Mouse (Mus musculus) embryonic facial prominence, embryonic 11.5 days (tissue): ENCODE measurements around the gene Scpep1. TPM values are rescaled to one million over a fixed set of nuclear protein-coding genes. Genes with fewer than 3 reads are reported as not detected.

ENCODE experiments used
- ATAC-seq: fragments of 200-750 bp; cut with Nextera tagmentation; replicated peaks from 2 replicates; pipeline ENCODE4 v1.8.0; 2017; ENCODE audit warnings: low read depth; ENCODE audit not compliant: insufficient number of reproducible peaks, low FRiP score, low TSS enrichment
- DNase-seq: peaks from one replicate; pipeline ENCODE4 v3.0.0-alpha.2; 2015; ENCODE audit warnings: low spot score
- H3K27ac ChIP-seq: fragments of 300-500 bp; sonication (generic); replicated peaks from 2 replicates; pipeline ENCODE4 v1.5.1; 2014; ENCODE audit warnings: mild to moderate bottlenecking, low read depth, low read length, control low read depth
- H3K27me3 ChIP-seq: fragments of 300-500 bp; sonication (generic); 2 replicates; pipeline ENCODE4 v1.6.1; 2014; ENCODE audit warnings: mild to moderate bottlenecking, low read length, moderate library complexity, mixed read lengths; ENCODE audit not compliant: control insufficient read depth, insufficient read depth
- H3K36me3 ChIP-seq: fragments of 300-500 bp; sonication (generic); replicated peaks from 2 replicates; pipeline ENCODE4 v1.6.1; 2014; ENCODE audit warnings: low read depth, mild to moderate bottlenecking, low read length, moderate library complexity, mixed read lengths; ENCODE audit not compliant: control insufficient read depth, insufficient read depth
- H3K4me1 ChIP-seq: fragments of 300-500 bp; sonication (generic); 2 replicates; pipeline ENCODE4 v1.6.1; 2014; ENCODE audit warnings: low read length, mixed read lengths; ENCODE audit not compliant: control insufficient read depth, insufficient read depth
- H3K4me2 ChIP-seq: fragments of 300-500 bp; sonication (generic); 2 replicates; pipeline ENCODE4 v1.6.1; 2014; ENCODE audit warnings: low read depth, mild to moderate bottlenecking, control low read depth, low read length, moderate library complexity
- H3K4me3 ChIP-seq: fragments of 300-500 bp; sonication (generic); 2 replicates; pipeline ENCODE4 v1.5.1; 2014; ENCODE audit warnings: low read depth, low read length, control low read depth
- H3K9ac ChIP-seq: fragments of 300-500 bp; sonication (generic); replicated peaks from 2 replicates; pipeline ENCODE4 v1.6.1; 2014; ENCODE audit warnings: mild to moderate bottlenecking, control low read depth, low read length
- H3K9me3 ChIP-seq: fragments of 300-500 bp; sonication (generic); replicated peaks from 2 replicates; pipeline ENCODE4 v1.6.1; 2016; ENCODE audit warnings: mild to moderate bottlenecking, low read length, inconsistent platforms, mixed read lengths; ENCODE audit not compliant: control insufficient read depth
- WGBS: fragments of 180-500 bp; shearing (Covaris S2); extraction: QIAGEN DNeasy Blood & Tissue Kit; methylation state at CpG from one replicate; pipeline ENCODE4 v1.1.7; 2014; 5-methylcytosine and 5-hydroxymethylcytosine counted together
- polyA plus RNA-seq: library from polyadenylated mRNA; unstranded; fragments of >200 nt; fragmentation: Nextera tagmentation; extraction: Ambion mirVana; gene quantifications from 2 replicates; pipeline ENCODE4 v1.2.1, GENCODE M21; 2014

Scpep1 gene
- 81.7 and 84.3 TPM in 2 replicates for polyA plus RNA-seq

GRCm38 (mm10) chr11:88955217-88955969, at the start of gene Scpep1:
TSS of gene Scpep1 (minus strand) at chr11:88955465.
- WGBS, result 4% methylated on average over 34 of the region's 34 CpGs
- H3K4me2 ChIP-seq, result peak within 1 kb of the TSS; percentile 32
- DNase-seq (peak; percentile 98), ATAC-seq (peak; percentile 92)
- H3K4me1 ChIP-seq, result no peaks in the 10 kb centered on the region
- no peaks in the 10 kb centered on the region for H3K36me3 ChIP-seq
- H3K27ac ChIP-seq, result 0 out of 2 replicates have a peak within 1 kb of the TSS, but pooled peaks have one; percentile 22
- H3K27me3 ChIP-seq, result no peaks in the 10 kb centered on the region
- peak within 1 kb of the TSS; percentile 43 for H3K4me3 ChIP-seq
- no peaks in the 10 kb centered on the region for H3K9me3 ChIP-seq
- peak within 1 kb of the TSS; percentile 58 for H3K9ac ChIP-seq

- ATAC-seq, result no peak
- H3K4me3 ChIP-seq, result no peak overlapping the region
- H3K27ac ChIP-seq, result no peak overlapping the region
- peaks cover 13% of the 10 kb centered on the region for H3K27me3 ChIP-seq
- WGBS, result 73% methylated on average over 4 of the region's 4 CpGs
- H3K4me1 ChIP-seq, result no peaks in the 10 kb centered on the region
- DNase-seq, result no peak
- no peak overlapping the region for H3K9ac ChIP-seq
- H3K9me3 ChIP-seq, result no peaks in the 10 kb centered on the region
- H3K4me2 ChIP-seq, result no peak overlapping the region
- H3K36me3 ChIP-seq, result no peaks in the 10 kb centered on the region
Observed at GRCm38 (mm10) chr11:89003726-89004125, 48.5 kb upstream of the Scpep1 start.

- ATAC-seq (no peak), DNase-seq (no peak)
- no peak overlapping the region for H3K4me2 ChIP-seq
- no peaks in the 10 kb centered on the region for H3K9me3 ChIP-seq
- no peak overlapping the region for H3K9ac ChIP-seq
- H3K36me3 ChIP-seq, result no peaks in the 10 kb centered on the region
- WGBS, result 51% methylated on average over 6 of the region's 6 CpGs
- H3K27me3 ChIP-seq, result peaks cover 13% of the 10 kb centered on the region
- no peak overlapping the region for H3K4me3 ChIP-seq
- H3K27ac ChIP-seq, result no peak overlapping the region
- H3K4me1 ChIP-seq, result no peaks in the 10 kb centered on the region
Observed at GRCm38 (mm10) chr11:89003078-89003477, 47.8 kb upstream of the Scpep1 start.

- Histone ChIP-seq H3K9me3 (no peaks in the 10 kb centered on the region), H3K27ac (no peak overlapping the region), H3K4me1 (no peaks in the 10 kb centered on the region), H3K9ac (no peak overlapping the region), H3K36me3 (no peaks in the 10 kb centered on the region), H3K4me2 (no peak overlapping the region), H3K4me3 (no peak overlapping the region), H3K27me3 (peaks cover 13% of the 10 kb centered on the region)
- ATAC-seq, result no peak
- WGBS, result 86% methylated on average over 5 of the region's 5 CpGs
- no peak for DNase-seq
Observed at GRCm38 (mm10) chr11:89002621-89003020, 47.4 kb upstream of the Scpep1 start.

- Histone ChIP-seq H3K27me3 (peaks cover 13% of the 10 kb centered on the region), H3K4me1 (no peaks in the 10 kb centered on the region), H3K9ac (no peak overlapping the region), H3K9me3 (no peaks in the 10 kb centered on the region), H3K4me3 (no peak overlapping the region), H3K36me3 (no peaks in the 10 kb centered on the region), H3K4me2 (no peak overlapping the region), H3K27ac (no peak overlapping the region)
- WGBS, result 86% methylated on average over 5 of the region's 5 CpGs
- ATAC-seq, result no peak
- DNase-seq, result no peak
Observed at GRCm38 (mm10) chr11:89002068-89002467, 46.8 kb upstream of the Scpep1 start.

- H3K4me1 ChIP-seq, result no peaks in the 10 kb centered on the region
- H3K4me2 ChIP-seq, result no peak overlapping the region
- no peaks in the 10 kb centered on the region for H3K36me3 ChIP-seq
- DNase-seq (no peak), ATAC-seq (no peak)
- peaks cover 13% of the 10 kb centered on the region for H3K27me3 ChIP-seq
- no peak overlapping the region for H3K27ac ChIP-seq
- H3K9ac ChIP-seq, result no peak overlapping the region
- no peak overlapping the region for H3K4me3 ChIP-seq
- no peaks in the 10 kb centered on the region for H3K9me3 ChIP-seq
- 94% methylated on average over 7 of the region's 7 CpGs for WGBS
Observed at GRCm38 (mm10) chr11:89001569-89001968, 46.3 kb upstream of the Scpep1 start.

GRCm38 (mm10) chr11:89000527-89000819, 45.2 kb upstream of the Scpep1 start:
- no peak for ATAC-seq
- Histone ChIP-seq H3K9ac (no peak overlapping the region), H3K9me3 (no peaks in the 10 kb centered on the region), H3K4me1 (no peaks in the 10 kb centered on the region), H3K27me3 (peaks cover 13% of the 10 kb centered on the region), H3K36me3 (no peaks in the 10 kb centered on the region), H3K27ac (no peak overlapping the region), H3K4me3 (no peak overlapping the region), H3K4me2 (no peak overlapping the region)
- DNase-seq, result no peak

GRCm38 (mm10) chr11:88999723-89000526, 44.7 kb upstream of the Scpep1 start:
- WGBS, result 28% methylated on average over 33 of the region's 33 CpGs
- Histone ChIP-seq H3K36me3 (no peaks in the 10 kb centered on the region), H3K27me3 (peaks cover 13% of the 10 kb centered on the region), H3K9ac (peak overlapping the region; percentile 53), H3K4me3 (peak overlapping the region; percentile 40), H3K4me1 (no peaks in the 10 kb centered on the region), H3K4me2 (peak overlapping the region; percentile 59), H3K27ac (no peak overlapping the region), H3K9me3 (no peaks in the 10 kb centered on the region)
- no peak for DNase-seq
- ATAC-seq, result no peak
